Comparison of ENCODE assay signal across 32 mouse cellular contexts in genomic region chr3:145838281-145838680, GRCm38 (mm10).
DNase-seq lines count a peak whose midpoint lies in the region; ATAC-seq and TF ChIP-seq lines count a peak whose summit lies in the region.
"Had no signal": no experiment of that assay in that cellular context is flagged by ENCODE, and none has a peak within 500 bp of the region (broad histone marks: within the 10 kb centered on the region; RNA-seq: fewer than 3 reads in every experiment).

No protein-coding gene starts in this region.

- CTCF ChIA-PET in Patski (lab: Charles Lee) = interaction anchor here (1.0 to 1.1 kb wide), 4 partner anchors 9 to 67 kb away, joined by 3 read pairs; no protein-coding TSS in a partner anchor

- no peak for TF ChIP-seq CTCF in C2C12 (IDR thresholded peaks at IDR 0.05; ENCODE audit: control insufficient read depth, insufficient read depth, insufficient read length)
- TF ChIP-seq CTCF in Patski (IDR thresholded peaks at IDR 0.05) = no peak

- H3K27me3 ChIP-seq in C2C12 (ENCODE audit: control insufficient read depth, insufficient read depth, insufficient read length) (no peaks in the 10 kb centered on the region), Patski (no peaks in the 10 kb centered on the region)
- H3K27me3 ChIP-seq: CH12.LX; embryonic facial prominence, embryonic 15.5 days; forebrain, embryonic 12.5 days; heart, embryonic 12.5 days; heart, embryonic 15.5 days; hindbrain, embryonic 13.5 days had no signal

- POLR2A ChIA-PET in Patski (lab: Charles Lee) = interaction anchor here (1.2 kb wide), 1 partner anchor 189 kb away, joined by 4 read pairs; the partner anchor contains the start of gene Ccn1

- in situ Hi-C loops in Patski (cut with MboI; ENCODE audit: low pct_unique_long_range_greater_than_20kb) = no loop called here

- no peak overlapping the region for H3ac ChIP-seq in C2C12 (ENCODE audit: control insufficient read depth, insufficient read length, low read depth)

- ATAC-seq in Patski = peak; percentile 83
- ATAC-seq: forebrain, embryonic 16.5 days; hindbrain, postnatal 0 days; inflammation-experienced regulatory T-cells, adult 6 months; intestine, embryonic 16.5 days had no signal

- H3K79me3 ChIP-seq in C2C12 (ENCODE audit: low read depth) = no peaks in the 10 kb centered on the region

- DNase-seq in 3134 (ENCODE audit: extremely low read depth, insufficient read length, low spot score) (peak; percentile 41), Patski (ENCODE audit: low read depth, low spot score) (peak; percentile 84)
- no peak for DNase-seq in gastrocnemius, adult 18-20 months (ENCODE audit: low spot score)
- no peak for DNase-seq in cerebellum, postnatal 4 days (ENCODE audit: low spot score in 2 of 2)
- DNase-seq in urinary bladder, postnatal 10 days (ENCODE audit: low spot score) = no peak
- DNase-seq: adrenal gland, postnatal 10 days; adrenal gland, postnatal 36 days; cerebellum, adult 11 months; cerebellum, adult 2 months; cerebellum, adult 9-11 months; cerebellum, postnatal 25 days; embryo, embryonic 11 days; gastrocnemius, postnatal 25 days; heart, adult 18-20 months; heart, postnatal 10 days; heart, postnatal 36 days; kidney, adult 18-20 months; kidney, adult 9 months had no signal

- H3K4me3 ChIP-seq in C2C12 (ENCODE audit: insufficient read depth, poor library complexity, severe bottlenecking) = no peak overlapping the region
- H3K4me3 ChIP-seq: embryonic facial prominence, embryonic 15.5 days; erythroblast, embryonic 14.5 days; forebrain, embryonic 12.5 days; heart, embryonic 12.5 days; heart, embryonic 15.5 days; hindbrain, embryonic 10.5 days; hindbrain, embryonic 13.5 days had no signal

- H3K79me2 ChIP-seq in C2C12 (ENCODE audit: control insufficient read depth, insufficient read depth) = no peaks in the 10 kb centered on the region

- H3K36me3 ChIP-seq in C2C12 (ENCODE audit: control insufficient read depth, insufficient read depth) = no peaks in the 10 kb centered on the region
- H3K36me3 ChIP-seq: embryonic facial prominence, embryonic 15.5 days; G1E; heart, embryonic 12.5 days; heart, embryonic 15.5 days; hindbrain, embryonic 10.5 days; hindbrain, embryonic 13.5 days had no signal

TF ChIP-seq in C2C12, 6 proteins besides CTCF, POLR2A, EP300 and RAD21:
- TF ChIP-seq MYOG (IDR thresholded peaks at IDR 0.05; ENCODE audit: control insufficient read depth, extremely low read depth, insufficient read length) (no peak), FOSL1 (IDR thresholded peaks at IDR 0.05; ENCODE audit: insufficient read depth, low read length, poor library complexity, severe bottlenecking) (no peak), USF1 (IDR thresholded peaks at IDR 0.05; ENCODE audit: low read depth) (no peak), CEBPB (IDR thresholded peaks at IDR 0.05; ENCODE audit: low read depth) (peak; percentile 12), MYOD1 (IDR thresholded peaks at IDR 0.05; ENCODE audit: control insufficient read depth, insufficient read length, low read depth) (no peak)

Comparison
In these comparisons a context has a peak if more than half of its experiments do, and no peak if none do; other contexts are left out.
1. DNase-seq: peak in 3134 (single experiment) and Patski (single experiment); none in gastrocnemius, adult 18-20 months (single experiment), cerebellum, postnatal 4 days (0 of 2) and urinary bladder, postnatal 10 days (single experiment).